Mouse (Mus musculus): Measurements from ENCODE around the gene Hsd17b11.
"Not testable (repeated sequence)": the region's sequence is repeated elsewhere in the genome, so short reads cannot be mapped to it uniquely, and the experiment has no call there.

The Hsd17b11 gene

GRCm38 (mm10) chr5:103980705-103981560 is 40.8 kb downstream of the Hsd17b11 start:
- DNase-seq (ENCODE audit: low spot score), result no peak

DNA sequence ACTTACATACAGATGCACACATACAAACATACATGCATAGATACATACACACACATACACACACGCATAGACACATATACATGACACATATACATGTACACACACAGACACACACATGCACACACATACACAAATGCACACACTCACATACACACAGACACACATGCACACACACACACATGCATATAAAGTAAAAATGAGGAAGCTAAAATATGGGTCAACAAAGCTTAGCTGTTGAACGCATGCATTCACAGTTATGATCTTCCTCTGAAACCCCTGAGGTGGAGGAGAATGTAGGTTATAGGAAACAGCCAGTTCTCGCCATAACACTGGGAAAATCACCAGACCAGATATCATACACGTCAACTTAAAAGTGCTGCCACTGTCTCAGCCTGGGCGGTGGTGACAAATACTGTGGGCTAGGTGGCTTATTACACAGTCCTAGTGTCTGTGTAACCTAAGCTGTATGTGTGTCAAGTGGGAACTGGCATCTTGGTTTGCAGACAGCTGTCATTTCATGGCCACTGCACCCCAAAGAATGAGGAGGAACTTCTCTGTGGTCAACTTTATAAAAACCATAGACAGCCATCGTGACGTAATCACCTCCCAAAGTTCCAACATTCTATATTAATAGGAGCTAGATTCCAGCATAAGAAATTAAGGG is 43.7 kb downstream of the Hsd17b11 start:
- no peak for DNase-seq (ENCODE audit: low spot score)

DNA sequence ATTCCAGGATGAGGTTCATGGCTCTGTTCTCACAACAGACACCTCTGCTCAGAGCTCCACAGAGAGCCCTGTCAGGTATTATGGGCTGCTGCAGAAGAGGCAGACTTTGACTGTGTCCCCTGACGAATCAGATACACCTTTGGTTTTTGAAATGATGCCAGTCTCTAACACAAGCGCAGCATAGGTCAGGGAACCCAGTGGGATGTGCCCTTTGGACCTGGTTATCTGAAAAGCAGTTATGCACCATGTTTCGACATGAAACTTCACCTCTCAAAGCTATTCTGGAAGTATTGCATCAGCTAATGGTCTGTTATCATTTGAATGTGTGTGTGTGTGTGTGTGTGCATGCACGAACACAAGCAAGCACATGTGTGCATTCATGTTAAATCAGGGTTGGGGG is 44.4 kb downstream of the Hsd17b11 start, which contains the start of gene Hsd17b13:
TSS of gene Hsd17b13 (minus strand) at position 114 of the 400 bp plus-strand sequence.
- DNase-seq (ENCODE audit: low spot score), result no peak

- DNase-seq (ENCODE audit: low spot score), result no peak
These were observed 46.0 kb downstream of the Hsd17b11 start for GRCm38 (mm10) chr5:103975736-103976135.

GRCm38 (mm10) chr5:103972801-103973200 is 48.9 kb downstream of the Hsd17b11 start:
- no peak for DNase-seq (ENCODE audit: low spot score)

- no peak for DNase-seq (ENCODE audit: low spot score)
These were observed 49.3 kb downstream of the Hsd17b11 start for GRCm38 (mm10) chr5:103972379-103972778.

GRCm38 (mm10) chr5:103971051-103971450 is 50.7 kb downstream of the Hsd17b11 start:
- DNase-seq (ENCODE audit: low spot score), result no peak

DNA sequence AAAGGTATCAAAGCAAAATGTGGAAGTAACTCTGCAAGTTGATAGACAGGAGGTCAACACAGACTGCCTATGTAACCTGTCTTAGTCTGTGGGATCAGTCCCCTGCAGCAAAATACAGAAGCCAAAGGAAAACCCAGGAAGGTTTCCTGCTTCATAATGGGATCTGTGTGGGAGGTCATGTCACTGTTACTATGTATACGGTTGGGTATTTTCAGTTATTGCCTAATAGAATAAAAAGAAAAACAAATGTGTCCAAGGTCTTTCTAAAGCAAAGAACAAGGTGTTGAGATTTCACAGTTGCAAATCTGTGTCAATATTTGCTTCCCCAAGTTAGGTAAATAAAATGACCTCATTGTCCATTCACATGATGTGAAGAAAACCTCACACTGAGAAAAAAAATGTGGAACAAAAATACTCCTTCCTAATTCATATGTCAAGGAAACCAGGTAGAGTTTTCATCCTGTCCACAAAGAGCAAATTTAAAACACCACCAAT is 58.7 kb downstream of the Hsd17b11 start:
- no peak for DNase-seq (ENCODE audit: low spot score)

- DNase-seq (ENCODE audit: low spot score), result no peak
These were observed 67.1 kb downstream of the Hsd17b11 start for GRCm38 (mm10) chr5:103954638-103955037.

- no peak for DNase-seq (ENCODE audit: low spot score)
These were observed 68.3 kb downstream of the Hsd17b11 start for GRCm38 (mm10) chr5:103953135-103954083.

DNA sequence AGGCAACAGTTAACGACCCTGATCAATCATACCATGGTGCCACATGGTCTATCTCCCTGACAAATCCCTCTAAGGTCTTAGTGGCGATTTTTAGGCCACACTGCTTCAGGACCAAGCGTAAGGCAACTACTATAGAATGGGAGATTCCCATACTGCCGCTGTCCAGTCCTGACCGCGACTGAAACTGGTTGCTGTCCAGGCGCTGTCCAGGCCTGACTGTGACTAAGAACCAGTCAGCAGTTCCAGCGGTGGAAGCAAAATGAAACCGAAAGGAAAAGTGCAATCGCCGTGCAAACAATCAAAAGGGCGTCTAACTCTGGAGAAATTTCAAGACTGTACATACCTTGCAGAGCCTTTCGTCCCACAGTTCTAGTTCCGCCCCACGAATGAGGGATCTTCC is 71.6 kb downstream of the Hsd17b11 start:
- not testable (repeated sequence) for DNase-seq (ENCODE audit: low spot score)

GRCm38 (mm10) chr5:103943183-103943582 is 78.5 kb downstream of the Hsd17b11 start:
- no peak for DNase-seq (ENCODE audit: low spot score)

- DNase-seq (ENCODE audit: low spot score), result no peak
These were observed 81.9 kb downstream of the Hsd17b11 start for GRCm38 (mm10) chr5:103939856-103940255.

Measured in layer of hippocampus, adult 9-10 months (tissue).